ENCODE assay signal across 8 mouse cellular contexts in genomic region chr5:124861463-124861862, GRCm38 (mm10). TPM values are rescaled to one million over a fixed set of nuclear protein-coding genes. Genes with fewer than 3 reads are reported as not detected.
DNase-seq lines count a peak whose midpoint lies in the region; ATAC-seq and TF ChIP-seq lines count a peak whose summit lies in the region.

No protein-coding gene starts in this region.

- H3K36me3 ChIP-seq in G1E (replicated peaks) = peaks cover 16% of the 10 kb centered on the region
- H3K36me3 ChIP-seq in embryonic facial prominence, embryonic 10.5 days (replicated peaks) = peaks cover 14% of the 10 kb centered on the region
- H3K36me3 ChIP-seq in midbrain, embryonic 16.5 days (ENCODE audit: control insufficient read depth, insufficient read depth, low read length) = no peaks in the 10 kb centered on the region
- no peaks in the 10 kb centered on the region for H3K36me3 ChIP-seq in thymus, adult 2 months (ENCODE audit: control insufficient read depth, insufficient read depth, low read length)

- H3K4me1 ChIP-seq in G1E (ENCODE audit: insufficient read depth, low read depth, low read length) = peaks cover 33% of the 10 kb centered on the region
- H3K4me1 ChIP-seq in embryonic facial prominence, embryonic 10.5 days = peaks cover 28% of the 10 kb centered on the region
- peaks cover 30% of the 10 kb centered on the region for H3K4me1 ChIP-seq in midbrain, embryonic 16.5 days (ENCODE audit: control insufficient read depth, insufficient read depth, low read length)
- H3K4me1 ChIP-seq in thymus, adult 2 months (replicated peaks; ENCODE audit: control insufficient read depth, insufficient read depth, low read length) = peaks cover 11% of the 10 kb centered on the region

- TF ChIP-seq POLR2A in thymus, adult 2 months (IDR thresholded peaks at IDR 0.05; ENCODE audit: control insufficient read depth, extremely low read depth, insufficient read depth, low read length, poor library complexity) = no peak

- H3K27ac ChIP-seq in embryonic facial prominence, embryonic 10.5 days (replicated peaks) = peak overlapping the region; percentile 95
- peak overlapping the region; percentile 97 for H3K27ac ChIP-seq in midbrain, embryonic 16.5 days (ENCODE audit: low read length)
- H3K27ac ChIP-seq in thymus, adult 2 months (ENCODE audit: control insufficient read depth, insufficient read depth, low read length) = no peak overlapping the region

- DNase-seq in embryo, embryonic 10.5 days (ENCODE audit: low spot score) = peak; percentile 34
- no peak for DNase-seq in embryo, embryonic 10 days (ENCODE audit: low spot score)
- peak; percentile 6 for DNase-seq in G1E (ENCODE audit: low spot score)
- peak; percentile 50 for DNase-seq in embryonic facial prominence, embryonic 10.5 days (ENCODE audit: low spot score)
- peak; percentile 8 to 18 for DNase-seq in heart, postnatal 36 days
- DNase-seq in layer of hippocampus, postnatal 36 days = peak; percentile 34 to 42
- peak; percentile 50 for DNase-seq in thymus, adult 2 months

- H3K9me3 ChIP-seq in G1E (replicated peaks) = no peaks in the 10 kb centered on the region
- H3K9me3 ChIP-seq in embryonic facial prominence, embryonic 10.5 days = no peaks in the 10 kb centered on the region
- no peaks in the 10 kb centered on the region for H3K9me3 ChIP-seq in midbrain, embryonic 16.5 days (replicated peaks; ENCODE audit: control insufficient read depth, low read length, poor library complexity, severe bottlenecking)

- TF ChIP-seq CTCF in G1E (IDR thresholded peaks at IDR 0.05; ENCODE audit: low read depth, low read length) = no peak
- no peak for TF ChIP-seq CTCF in thymus, adult 2 months (IDR thresholded peaks at IDR 0.05; ENCODE audit: borderline replicate concordance, control insufficient read depth, extremely low read depth, insufficient read depth, low read length, poor library complexity)

- H3K9ac ChIP-seq in midbrain, embryonic 16.5 days (ENCODE audit: low read depth, low read length) = peak overlapping the region; percentile 90

- no peak for ATAC-seq in G1E (ENCODE audit: extremely low read depth, insufficient number of reproducible peaks, low FRiP score, poor library complexity, severe bottlenecking)
- ATAC-seq in midbrain, embryonic 16.5 days = 0 out of 2 replicates have a peak, but pooled peaks have one; percentile 2

- intact Hi-C loops in heart, postnatal 36 days (cut with DNase I) = loop anchor here (5.0 kb wide), 2 partner anchors 239 to 429 kb away; no protein-coding TSS in a partner anchor

- H3K4me2 ChIP-seq in midbrain, embryonic 16.5 days (ENCODE audit: low read length) = peak overlapping the region; percentile 84

- H3K27me3 ChIP-seq in G1E (ENCODE audit: insufficient read depth, low read length) = peaks cover 42% of the 10 kb centered on the region
- peaks cover 37% of the 10 kb centered on the region for H3K27me3 ChIP-seq in embryonic facial prominence, embryonic 10.5 days (replicated peaks; ENCODE audit: low read depth, poor library complexity, severe bottlenecking)
- no peaks in the 10 kb centered on the region for H3K27me3 ChIP-seq in midbrain, embryonic 16.5 days (ENCODE audit: control insufficient read depth, insufficient read depth, low read depth, low read length)
- no peaks in the 10 kb centered on the region; the same call in 1 of the 2 replicates for H3K27me3 ChIP-seq in thymus, adult 2 months (ENCODE audit: control insufficient read depth, insufficient read depth, low read length)

- H3K4me3 ChIP-seq in G1E (ENCODE audit: low read depth, low read length) = peak overlapping the region; percentile 92
- peak overlapping the region; percentile 86 for H3K4me3 ChIP-seq in embryonic facial prominence, embryonic 10.5 days
- H3K4me3 ChIP-seq in midbrain, embryonic 16.5 days (ENCODE audit: low read depth, low read length) = peak overlapping the region; percentile 65
- peak overlapping the region; percentile 61 for H3K4me3 ChIP-seq in thymus, adult 2 months (ENCODE audit: control insufficient read depth, insufficient read depth, low read length)

- WGBS in embryonic facial prominence, embryonic 10.5 days = under 1% methylated on average over 33 of the region's 33 CpGs
- under 1% methylated on average over 33 of the region's 33 CpGs for WGBS in midbrain, embryonic 16.5 days
- WGBS in thymus, adult 2 months = 1% methylated on average over 33 of the region's 33 CpGs

RNA-seq across cellular contexts. Expression of gene Ccdc92, which starts 0.8 kb away (rescaled TPM):
- 1.1 TPM in 1 of 2 replicates, not detected in the other for total RNA-seq in G1E (2014; fragmentation: Nextera tagmentation)
- 0.93 and 1.5 TPM in 2 replicates for total RNA-seq in G1E (2017)
- polyA plus RNA-seq in G1E (2012) = 1.2 and 1.5 TPM in 2 replicates
- 12.1 and 13.8 TPM in 2 replicates for polyA plus RNA-seq in embryonic facial prominence, embryonic 10.5 days (2016; fragmentation: Nextera tagmentation; extraction: Ambion mirVana)
- 1 to 10 TPM in 1 of 2 experiments, under 1 TPM in 1; 0.73 to 1.2 TPM for total RNA-seq in heart, postnatal 36 days (2021)
- total RNA-seq in layer of hippocampus, postnatal 36 days (2021) = 10 to 100 TPM; 79.0 to 79.2 TPM
- polyA plus RNA-seq in midbrain, embryonic 16.5 days (2015; fragmentation: Nextera tagmentation; extraction: Ambion mirVana) = 43.0 and 43.3 TPM in 2 replicates
- polyA plus RNA-seq in thymus, adult 2 months (2012; rRNA removed) = 16.1 and 17.5 TPM in 2 replicates

RNA-seq across cellular contexts. Expression of gene Zfp664, which starts 1.0 kb away (rescaled TPM):
- total RNA-seq in G1E (2014; fragmentation: Nextera tagmentation) = 38.8 and 41.7 TPM in 2 replicates
- 29.7 and 32.0 TPM in 2 replicates for total RNA-seq in G1E (2017)
- 45.7 and 55.0 TPM in 2 replicates for polyA plus RNA-seq in G1E (2012)
- polyA plus RNA-seq in embryonic facial prominence, embryonic 10.5 days (2016; fragmentation: Nextera tagmentation; extraction: Ambion mirVana) = 162 and 171 TPM in 2 replicates
- total RNA-seq in heart, postnatal 36 days (2021) = 10 to 100 TPM; 39.7 to 43.4 TPM
- total RNA-seq in layer of hippocampus, postnatal 36 days (2021) = 10 to 100 TPM; 70.6 to 79.1 TPM
- polyA plus RNA-seq in midbrain, embryonic 16.5 days (2015; fragmentation: Nextera tagmentation; extraction: Ambion mirVana) = 68.9 and 87.1 TPM in 2 replicates
- 35.7 and 42.0 TPM in 2 replicates for polyA plus RNA-seq in thymus, adult 2 months (2012; rRNA removed)
